Mouse (Mus musculus): ENCODE results near the gene Hspb7. TPM values are rescaled to one million over a fixed set of nuclear protein-coding genes. Genes with fewer than 3 reads are reported as not detected.

Gene Hspb7
- total and polyA plus RNA-seq, 3 experiments = not detected

DNA sequence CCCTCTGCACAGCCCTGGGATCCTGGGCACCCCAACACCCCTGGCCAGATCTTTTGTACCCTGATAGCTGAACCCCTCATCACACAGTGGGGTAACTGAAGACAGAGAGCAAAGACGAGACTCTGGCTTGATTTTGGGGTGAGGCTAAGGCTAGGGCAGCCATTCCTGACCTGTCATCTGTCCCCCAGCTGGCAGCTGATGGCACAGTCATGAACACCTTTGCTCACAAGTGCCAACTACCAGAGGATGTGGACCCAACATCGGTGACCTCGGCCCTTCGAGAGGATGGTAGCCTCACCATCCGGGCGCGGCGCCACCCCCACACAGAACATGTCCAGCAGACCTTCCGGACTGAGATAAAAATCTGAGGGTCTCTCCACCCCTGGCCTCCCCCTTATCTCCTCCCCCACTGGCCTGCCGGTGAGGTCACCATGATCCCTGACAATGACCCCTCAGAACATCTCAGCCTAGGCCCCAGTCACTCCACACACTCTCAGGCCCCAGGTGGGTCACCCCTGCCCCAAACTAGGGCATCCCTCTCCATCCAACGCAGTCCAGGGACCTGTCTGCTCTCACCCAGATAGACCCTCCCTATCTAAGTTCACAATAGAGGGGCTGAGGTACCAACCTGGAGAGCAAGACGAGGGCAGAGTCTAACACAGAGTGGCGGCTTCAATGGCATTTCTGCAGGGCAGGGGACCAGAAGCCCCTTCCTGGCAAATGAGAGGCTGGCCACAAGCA, 3.3 kb downstream of the Hspb7 start:
- no peak overlapping the region for H3K9ac ChIP-seq (ENCODE audit: control insufficient read depth, low read depth, low read length, poor library complexity, severe bottlenecking)
- H3K4me3 ChIP-seq (ENCODE audit: control insufficient read depth in 1 of 2, insufficient read depth in 1 of 2, low read depth in 2 of 2, low read length in 2 of 2) = no peak overlapping the region
- TF ChIP-seq POLR2A (IDR thresholded peaks at IDR 0.05; ENCODE audit: control insufficient read depth in 1 of 2, insufficient read depth in 1 of 2, low read depth in 1 of 2, low read length in 2 of 2, poor library complexity in 1 of 2) = no peak
- no peak for DNase-seq (ENCODE audit: low read depth, low spot score)
- no peaks in the 10 kb centered on the region for H3K79me2 ChIP-seq (ENCODE audit: control insufficient read depth, insufficient read depth, low read length, poor library complexity)
- H3K27me3 ChIP-seq (ENCODE audit: control insufficient read depth in 1 of 2, insufficient read depth in 2 of 2, low read length in 2 of 2) = no peaks in the 10 kb centered on the region; a peak in 1 of 4 replicates
- no peaks in the 10 kb centered on the region for H3K4me1 ChIP-seq (ENCODE audit: control insufficient read depth in 1 of 2, insufficient read depth in 2 of 2, low read length in 2 of 2)
- H3K36me3 ChIP-seq (ENCODE audit: control insufficient read depth in 1 of 2, insufficient read depth in 2 of 2, low read length in 2 of 2) = no peaks in the 10 kb centered on the region
- H3K9me3 ChIP-seq (replicated peaks; ENCODE audit: insufficient read depth, low read length) = no peaks in the 10 kb centered on the region
- H3K27ac ChIP-seq (ENCODE audit: control insufficient read depth, low read depth, low read length) = no peak overlapping the region

DNA sequence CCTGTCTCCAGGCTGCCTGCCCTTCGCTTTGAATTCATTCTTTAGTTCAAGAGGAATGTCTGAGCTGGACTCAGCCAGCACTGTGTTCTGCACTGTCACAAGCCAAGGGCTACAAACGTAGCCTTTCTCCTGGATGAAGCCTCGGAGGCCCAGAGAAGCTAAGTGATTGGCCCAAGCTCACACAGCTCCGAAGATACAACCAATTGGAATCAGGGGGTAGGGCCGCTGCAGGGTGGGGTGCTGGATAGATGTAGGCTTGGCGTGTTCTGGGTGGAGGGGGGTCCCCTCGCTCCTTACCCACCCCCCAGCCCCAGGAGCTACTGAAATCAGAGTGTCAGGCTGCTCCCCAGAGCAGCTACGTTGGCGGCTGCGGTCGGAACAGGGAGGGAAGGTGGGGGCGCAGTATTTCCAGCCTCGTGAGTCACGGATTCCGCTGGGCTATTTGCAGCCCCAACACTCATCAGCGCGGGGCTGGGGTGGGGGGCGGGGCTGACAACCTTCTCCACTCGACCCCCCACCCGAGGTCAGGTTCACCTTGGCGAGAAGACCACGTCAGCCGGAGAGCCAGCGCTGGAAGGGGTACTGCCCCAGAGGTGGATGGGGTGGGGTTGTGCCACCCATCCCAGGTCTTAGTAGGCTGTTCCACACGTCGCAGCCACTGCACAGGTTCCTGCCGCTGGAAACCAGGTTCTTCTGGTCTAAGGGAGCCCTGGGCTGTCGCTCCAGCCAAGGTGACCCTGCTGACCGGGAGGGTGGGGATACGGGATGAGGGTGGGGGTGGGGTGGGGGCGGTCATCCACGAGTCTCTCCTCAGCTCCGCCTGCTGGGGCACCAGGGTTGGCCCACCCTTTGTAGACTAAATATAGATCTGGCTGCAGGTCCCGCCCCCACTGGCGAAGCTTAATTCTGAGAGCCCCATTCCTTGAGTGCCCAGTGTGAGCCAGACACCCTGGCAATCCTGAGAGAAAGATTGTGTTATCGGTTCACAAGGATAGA, 5.2 kb downstream of the Hspb7 start:
- Histone ChIP-seq H3K9me3 (replicated peaks; ENCODE audit: insufficient read depth, low read length) (no peaks in the 10 kb centered on the region), H3K4me1 (ENCODE audit: control insufficient read depth in 1 of 2, insufficient read depth in 2 of 2, low read length in 2 of 2) (no peaks in the 10 kb centered on the region), H3K4me3 (ENCODE audit: control insufficient read depth in 1 of 2, insufficient read depth in 1 of 2, low read depth in 2 of 2, low read length in 2 of 2) (no peak overlapping the region), H3K79me2 (ENCODE audit: control insufficient read depth, insufficient read depth, low read length, poor library complexity) (no peaks in the 10 kb centered on the region), H3K36me3 (ENCODE audit: control insufficient read depth in 1 of 2, insufficient read depth in 2 of 2, low read length in 2 of 2) (no peaks in the 10 kb centered on the region), H3K27ac (ENCODE audit: control insufficient read depth, low read depth, low read length) (no peak overlapping the region), H3K9ac (ENCODE audit: control insufficient read depth, low read depth, low read length, poor library complexity, severe bottlenecking) (no peak overlapping the region), H3K27me3 (ENCODE audit: control insufficient read depth in 1 of 2, insufficient read depth in 2 of 2, low read length in 2 of 2) (no peaks in the 10 kb centered on the region; a peak in 1 of 4 replicates)
- TF ChIP-seq MAZ (IDR thresholded peaks at IDR 0.05; ENCODE audit: low read depth, low read length) (no peak), SMC3 (IDR thresholded peaks at IDR 0.05; ENCODE audit: low read depth, low read length) (no peak), ZKSCAN1 (IDR thresholded peaks at IDR 0.05; ENCODE audit: low read depth, low read length) (no peak), POLR2AphosphoS5 (IDR thresholded peaks at IDR 0.05; ENCODE audit: borderline replicate concordance, low read depth, low read length) (no peak), ZC3H11A (IDR thresholded peaks at IDR 0.05; ENCODE audit: low read depth, low read length) (no peak), RAD21 (IDR thresholded peaks at IDR 0.05; ENCODE audit: low read depth, low read length) (no peak), GATA1 (IDR thresholded peaks at IDR 0.05; ENCODE audit: low read depth, low read length) (no peak), GABPA (IDR thresholded peaks at IDR 0.05; ENCODE audit: low read depth, low read length) (no peak), POLR2A (IDR thresholded peaks at IDR 0.05; ENCODE audit: control insufficient read depth in 1 of 2, insufficient read depth in 1 of 2, low read depth in 1 of 2, low read length in 2 of 2, poor library complexity in 1 of 2) (no peak), MEF2A (IDR thresholded peaks at IDR 0.05; ENCODE audit: extremely low read depth, insufficient replicate concordance, low read depth, low read length, poor library complexity, severe bottlenecking) (no peak), RCOR1 (IDR thresholded peaks at IDR 0.05; ENCODE audit: low read depth, low read length) (no peak), KAT2A (conservative IDR thresholded peaks at IDR 0.05; ENCODE audit: low read depth, low read length) (no peak), HCFC1 (IDR thresholded peaks at IDR 0.05; ENCODE audit: low read depth, low read length) (no peak), SIN3A (IDR thresholded peaks at IDR 0.05; ENCODE audit: low read length) (no peak), USF2 (IDR thresholded peaks at IDR 0.05; ENCODE audit: borderline replicate concordance in 1 of 2, insufficient read depth in 1 of 2, low read depth in 1 of 2, low read length in 2 of 2) (no peak), ZMIZ1 (IDR thresholded peaks at IDR 0.05; ENCODE audit: low read depth, low read length) (no peak), EP300 (IDR thresholded peaks at IDR 0.05; ENCODE audit: low read depth in 1 of 2, low read length in 2 of 2) (no peak)
- no peak for DNase-seq (ENCODE audit: low read depth, low spot score)

Measured in MEL (cell line).